8 mouse cellular contexts compared by ENCODE assay signal in the genomic region with DNA sequence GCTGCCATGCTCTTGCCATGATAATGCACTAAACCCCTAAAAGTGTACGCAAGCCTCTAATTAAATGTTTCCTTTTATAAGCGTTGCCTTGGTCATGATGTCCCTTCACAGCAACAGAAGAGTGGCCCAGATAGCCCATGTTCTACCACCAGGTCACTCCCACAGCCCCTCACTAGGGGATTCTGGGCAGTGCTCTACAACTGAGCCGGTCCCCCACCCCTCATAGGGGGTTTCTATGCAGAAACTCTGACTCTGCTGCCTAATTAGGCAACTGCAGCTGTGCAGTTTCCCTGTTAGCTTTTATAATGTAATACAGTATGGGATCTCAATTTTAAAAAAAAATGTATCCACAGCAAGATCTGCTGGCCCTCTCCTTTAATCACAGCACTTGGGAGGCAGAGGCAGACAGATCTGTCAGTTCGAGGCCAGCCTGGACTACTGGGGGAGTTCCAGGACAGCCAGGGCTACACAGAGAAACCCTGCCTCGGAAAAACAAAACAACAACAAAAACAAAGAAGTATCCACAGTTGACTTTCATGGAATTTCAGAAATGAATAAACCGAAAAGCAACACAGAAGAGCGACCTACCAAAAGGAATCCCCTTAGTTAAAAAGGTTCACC. TPM values are rescaled to one million over a fixed set of nuclear protein-coding genes. Genes with fewer than 3 reads are reported as not detected.
DNase-seq lines count a peak whose midpoint lies in the region; ATAC-seq and TF ChIP-seq lines count a peak whose summit lies in the region.

No protein-coding gene starts in this region.

- no peaks in the 10 kb centered on the region for H3K27me3 ChIP-seq in heart, embryonic 14.5 days (ENCODE audit: control insufficient read depth, insufficient read depth, low read length)
- H3K27me3 ChIP-seq in G1E (ENCODE audit: insufficient read depth, low read length) = no peaks in the 10 kb centered on the region
- H3K27me3 ChIP-seq in forebrain, embryonic 15.5 days = no peaks in the 10 kb centered on the region
- H3K27me3 ChIP-seq in liver, embryonic 16.5 days (ENCODE audit: control insufficient read depth, insufficient read depth, low read depth, low read length) = no peaks in the 10 kb centered on the region

- peaks cover 3 to 5% of the 10 kb centered on the region in 2 experiments; a peak in 3 of 4 replicates for H3K4me1 ChIP-seq in heart, embryonic 14.5 days (ENCODE audit: control insufficient read depth in 2 of 2, insufficient read depth in 2 of 2, low read length in 2 of 2)
- H3K4me1 ChIP-seq in G1E (ENCODE audit: insufficient read depth, low read depth, low read length) = peaks cover 3% of the 10 kb centered on the region
- peaks cover 12% of the 10 kb centered on the region for H3K4me1 ChIP-seq in forebrain, embryonic 15.5 days
- H3K4me1 ChIP-seq in liver, embryonic 16.5 days (ENCODE audit: control insufficient read depth, low read depth, low read length) = no peaks in the 10 kb centered on the region

- H3K4me3 ChIP-seq in heart, embryonic 14.5 days (ENCODE audit: control insufficient read depth in 1 of 2, insufficient read depth in 1 of 2, low read depth in 1 of 2, low read length in 2 of 2) = peak overlapping the region; percentile 71 to 84
- H3K4me3 ChIP-seq in G1E (ENCODE audit: low read depth, low read length) = peak overlapping the region; percentile 77; the same call in 1 of the 2 replicates
- H3K4me3 ChIP-seq in forebrain, embryonic 15.5 days = peak overlapping the region; percentile 61
- peak overlapping the region; percentile 64 for H3K4me3 ChIP-seq in liver, embryonic 16.5 days (ENCODE audit: low read depth, low read length)

- peak overlapping the region; percentile 81 for H3K9ac ChIP-seq in heart, embryonic 14.5 days (ENCODE audit: low read length)
- peak overlapping the region; percentile 91 for H3K9ac ChIP-seq in forebrain, embryonic 15.5 days (replicated peaks)
- H3K9ac ChIP-seq in liver, embryonic 16.5 days (ENCODE audit: low read depth, low read length) = peak overlapping the region; percentile 70; the same call in 1 of the 2 replicates

- TF ChIP-seq CTCF in G1E (IDR thresholded peaks at IDR 0.05; ENCODE audit: low read depth, low read length) = no peak

- ATAC-seq in heart, embryonic 14.5 days (ENCODE audit: insufficient number of reproducible peaks, insufficient read depth, low FRiP score, low read depth) = no peak; the same call in 1 of the 2 replicates
- no peak for ATAC-seq in G1E (ENCODE audit: extremely low read depth, insufficient number of reproducible peaks, low FRiP score, poor library complexity, severe bottlenecking)
- peak; percentile 59 for ATAC-seq in forebrain, embryonic 15.5 days (replicated peaks)
- ATAC-seq in liver, embryonic 16.5 days (ENCODE audit: low read depth) = no peak
- no peak; the same call in 1 of the 2 replicates for ATAC-seq in granulocyte monocyte progenitor cell, adult 5-6 weeks (replicated peaks; ENCODE audit: poor library complexity, severe bottlenecking)

- intact Hi-C loops in heart, postnatal 10 days (cut with DNase I) = loop anchor here (1.0 to 5.0 kb wide), 2 partner anchors 15 to 137 kb away; a partner anchor contains a TSS

- peaks cover 14% of the 10 kb centered on the region for H3K36me3 ChIP-seq in heart, embryonic 14.5 days (ENCODE audit: control insufficient read depth, insufficient read depth, low read length)
- H3K36me3 ChIP-seq in G1E (replicated peaks) = peaks cover 6% of the 10 kb centered on the region
- H3K36me3 ChIP-seq in forebrain, embryonic 15.5 days = peaks cover 11% of the 10 kb centered on the region
- no peaks in the 10 kb centered on the region for H3K36me3 ChIP-seq in liver, embryonic 16.5 days (ENCODE audit: control insufficient read depth, insufficient read depth)

- H3K9me3 ChIP-seq in heart, embryonic 14.5 days (ENCODE audit: control insufficient read depth, low read length) = 0 out of 2 replicates have a peak, but pooled peaks cover 2% of the 10 kb centered on the region
- no peaks in the 10 kb centered on the region for H3K9me3 ChIP-seq in G1E (replicated peaks)
- H3K9me3 ChIP-seq in forebrain, embryonic 15.5 days = no peaks in the 10 kb centered on the region
- no peaks in the 10 kb centered on the region for H3K9me3 ChIP-seq in liver, embryonic 16.5 days (replicated peaks; ENCODE audit: control insufficient read depth, low read length)

- H3K4me2 ChIP-seq in heart, embryonic 14.5 days (ENCODE audit: low read length) = peak overlapping the region; percentile 77
- peak overlapping the region; percentile 81 for H3K4me2 ChIP-seq in forebrain, embryonic 15.5 days (replicated peaks)
- H3K4me2 ChIP-seq in liver, embryonic 16.5 days (ENCODE audit: low read depth, low read length) = peak overlapping the region; percentile 63

- no peak overlapping the region; a peak in 1 of 4 replicates for H3K27ac ChIP-seq in heart, embryonic 14.5 days (replicated peaks in 1 of 2; ENCODE audit: control insufficient read depth in 1 of 2, insufficient read depth in 1 of 2, low read depth in 2 of 2, low read length in 2 of 2)
- peak overlapping the region; percentile 76 for H3K27ac ChIP-seq in forebrain, embryonic 15.5 days (replicated peaks)
- H3K27ac ChIP-seq in liver, embryonic 16.5 days (ENCODE audit: low read length) = no peak overlapping the region

- no peak for DNase-seq in heart, postnatal 10 days
- no peak for DNase-seq in G1E (ENCODE audit: low spot score)
- no peak for DNase-seq in right cerebral cortex, adult 2 months (ENCODE audit: low spot score in 2 of 2)
- no peak for DNase-seq in layer of hippocampus, adult 11-12 months (ENCODE audit: low spot score)

- 32% methylated on average over 7 of the region's 7 CpGs for WGBS in heart, embryonic 14.5 days
- 34% methylated on average over 7 of the region's 7 CpGs for WGBS in forebrain, embryonic 15.5 days
- 31% methylated on average over 7 of the region's 7 CpGs for WGBS in liver, embryonic 16.5 days (ENCODE audit: insufficient replicate concordance)

RNA-seq across cellular contexts. Expression of a gene that starts 0.4 kb away (rescaled TPM):
- 5.0 and 6.5 TPM in 2 replicates for polyA plus RNA-seq in heart, embryonic 14.5 days (2014; fragmentation: Nextera tagmentation; extraction: Ambion mirVana)
- total RNA-seq in heart, postnatal 10 days (2021) = 1 to 10 TPM; 3.5 to 5.0 TPM
- total RNA-seq in G1E (2014; fragmentation: Nextera tagmentation) (1.9 and 2.4 TPM in 2 replicates), G1E (2017) (2.3 and 2.4 TPM in 2 replicates)
- polyA plus RNA-seq in G1E (2012) = 0.36 and 0.79 TPM in 2 replicates
- polyA plus RNA-seq in forebrain, embryonic 15.5 days (2015; fragmentation: Nextera tagmentation; extraction: Ambion mirVana) = 9.3 and 12.1 TPM in 2 replicates
- polyA plus RNA-seq in liver, embryonic 16.5 days (2015; fragmentation: Nextera tagmentation; extraction: Ambion mirVana) = 1.1 and 1.3 TPM in 2 replicates
- 1.3 and 3.9 TPM in 2 replicates for total RNA-seq in granulocyte monocyte progenitor cell, adult 5-6 weeks (2014; fragmentation: Nextera tagmentation)
- 1.1 and 3.0 TPM in 2 replicates for total RNA-seq in granulocyte monocyte progenitor cell, adult 5-6 weeks (2017)

RNA-seq across cellular contexts. Expression of a gene that starts 15.2 kb away (rescaled TPM):
- polyA plus RNA-seq in heart, embryonic 14.5 days (2014; fragmentation: Nextera tagmentation; extraction: Ambion mirVana) = 2.2 and 2.5 TPM in 2 replicates
- 1 to 10 TPM; 1.4 to 1.7 TPM for total RNA-seq in heart, postnatal 10 days (2021)
- total RNA-seq in G1E (2014; fragmentation: Nextera tagmentation) = 0.30 TPM in 1 of 2 replicates, not detected in the other
- total RNA-seq in G1E (2017) = 0.17 and 0.22 TPM in 2 replicates
- polyA plus RNA-seq in G1E (2012) = not detected in 2 replicates
- polyA plus RNA-seq in forebrain, embryonic 15.5 days (2015; fragmentation: Nextera tagmentation; extraction: Ambion mirVana) = 4.1 and 5.3 TPM in 2 replicates
- polyA plus RNA-seq in liver, embryonic 16.5 days (2015; fragmentation: Nextera tagmentation; extraction: Ambion mirVana) = 0.49 and 0.51 TPM in 2 replicates
- 1.5 and 3.1 TPM in 2 replicates for total RNA-seq in granulocyte monocyte progenitor cell, adult 5-6 weeks (2014; fragmentation: Nextera tagmentation)
- 2.6 and 3.3 TPM in 2 replicates for total RNA-seq in granulocyte monocyte progenitor cell, adult 5-6 weeks (2017)

RNA-seq across cellular contexts. Expression of a gene that starts 31.3 kb away (rescaled TPM):
- polyA plus RNA-seq in heart, embryonic 14.5 days (2014; fragmentation: Nextera tagmentation; extraction: Ambion mirVana) = 12.9 and 15.9 TPM in 2 replicates
- 1 to 10 TPM; 4.0 to 5.5 TPM for total RNA-seq in heart, postnatal 10 days (2021)
- total RNA-seq in G1E (2014; fragmentation: Nextera tagmentation) (14.7 and 19.0 TPM in 2 replicates), G1E (2017) (21.5 and 23.2 TPM in 2 replicates)
- 3.9 and 5.0 TPM in 2 replicates for polyA plus RNA-seq in G1E (2012)
- polyA plus RNA-seq in forebrain, embryonic 15.5 days (2015; fragmentation: Nextera tagmentation; extraction: Ambion mirVana) = 51.2 and 59.0 TPM in 2 replicates
- polyA plus RNA-seq in liver, embryonic 16.5 days (2015; fragmentation: Nextera tagmentation; extraction: Ambion mirVana) = 2.3 and 2.7 TPM in 2 replicates
- 16.5 and 16.8 TPM in 2 replicates for total RNA-seq in granulocyte monocyte progenitor cell, adult 5-6 weeks (2014; fragmentation: Nextera tagmentation)
- total RNA-seq in granulocyte monocyte progenitor cell, adult 5-6 weeks (2017) = 16.7 and 27.7 TPM in 2 replicates

RNA-seq across cellular contexts. Expression of a gene that starts 32.4 kb away (rescaled TPM):
- polyA plus RNA-seq in heart, embryonic 14.5 days (2014; fragmentation: Nextera tagmentation; extraction: Ambion mirVana) = 2.3 and 3.4 TPM in 2 replicates
- 1 to 10 TPM; 1.3 to 2.1 TPM for total RNA-seq in heart, postnatal 10 days (2021)
- total RNA-seq in G1E (2014; fragmentation: Nextera tagmentation) (1.7 and 3.1 TPM in 2 replicates), G1E (2017) (0.81 and 1.3 TPM in 2 replicates)
- 0.24 and 0.25 TPM in 2 replicates for polyA plus RNA-seq in G1E (2012)
- 4.6 and 6.2 TPM in 2 replicates for polyA plus RNA-seq in forebrain, embryonic 15.5 days (2015; fragmentation: Nextera tagmentation; extraction: Ambion mirVana)
- polyA plus RNA-seq in liver, embryonic 16.5 days (2015; fragmentation: Nextera tagmentation; extraction: Ambion mirVana) = 1.1 and 1.2 TPM in 2 replicates
- 3.3 and 7.0 TPM in 2 replicates for total RNA-seq in granulocyte monocyte progenitor cell, adult 5-6 weeks (2014; fragmentation: Nextera tagmentation)
- 8.7 and 9.0 TPM in 2 replicates for total RNA-seq in granulocyte monocyte progenitor cell, adult 5-6 weeks (2017)

RNA-seq across cellular contexts. Expression of a gene that starts 46.7 kb away (rescaled TPM):
- 4.5 and 6.3 TPM in 2 replicates for polyA plus RNA-seq in heart, embryonic 14.5 days (2014; fragmentation: Nextera tagmentation; extraction: Ambion mirVana)
- total RNA-seq in heart, postnatal 10 days (2021) = 1 to 10 TPM; 2.2 to 2.5 TPM
- total RNA-seq in G1E (2014; fragmentation: Nextera tagmentation) = 8.9 and 12.5 TPM in 2 replicates
- total RNA-seq in G1E (2017) = 5.4 and 6.0 TPM in 2 replicates
- polyA plus RNA-seq in G1E (2012) = 3.1 and 3.5 TPM in 2 replicates
- 24.5 and 24.7 TPM in 2 replicates for polyA plus RNA-seq in forebrain, embryonic 15.5 days (2015; fragmentation: Nextera tagmentation; extraction: Ambion mirVana)
- polyA plus RNA-seq in liver, embryonic 16.5 days (2015; fragmentation: Nextera tagmentation; extraction: Ambion mirVana) = 1.8 and 2.3 TPM in 2 replicates
- 5.8 and 6.0 TPM in 2 replicates for total RNA-seq in granulocyte monocyte progenitor cell, adult 5-6 weeks (2014; fragmentation: Nextera tagmentation)
- 2.0 and 3.4 TPM in 2 replicates for total RNA-seq in granulocyte monocyte progenitor cell, adult 5-6 weeks (2017)
